Mouse (Mus musculus) erythroid progenitor cell, adult 5-6 weeks (primary cell): Measurements from ENCODE around the gene Scamp1. TPM values are rescaled to one million over a fixed set of nuclear protein-coding genes. Genes with fewer than 3 reads are reported as not detected.
"Not testable (repeated sequence)": the region's sequence is repeated elsewhere in the genome, so short reads cannot be mapped to it uniquely, and the experiment has no call there.

ENCODE experiments used
- ATAC-seq: replicated peaks from 2 replicates; pipeline ENCODE4 v1.8.0; 2016; ENCODE audit warnings: moderate number of reproducible peaks, mild to moderate bottlenecking, moderate TSS enrichment, inconsistent platforms; ENCODE audit not compliant: poor library complexity, low FRiP score, severe bottlenecking
- total RNA-seq, 2 experiments: library from RNA; stranded (forward) in 1 of 2; stranded (reverse) in 1 of 2; fragments of 150-400 nt in 1 of 2; fragments of 186-747, 209-891 nt in 1 of 2; gene quantifications; 2 replicates each; pipeline versions ENCODE4 v1.2.3 to v1.2.4; 2015 to 2017; ENCODE audit warnings: low replicate concordance in 2 of 2

Gene Scamp1
- 3.2 and 7.5 TPM in 2 replicates for total RNA-seq (2015; ENCODE audit: low replicate concordance)
- 1.3 and 1.4 TPM in 2 replicates for total RNA-seq (2017; ENCODE audit: low replicate concordance)

GRCm38 (mm10) chr13:94285281-94285871 is at the start of gene Scamp1:
Gene Scamp1, minus strand, starts transcription at chr13:94285857.
- peak; percentile 59 for ATAC-seq

- ATAC-seq = no peak
Measured at GRCm38 (mm10) chr13:94330392-94330979, 44.8 kb upstream of the Scamp1 start.

- not testable (repeated sequence) for ATAC-seq
Measured at GRCm38 (mm10) chr13:94329005-94329404, 43.3 kb upstream of the Scamp1 start.

GRCm38 (mm10) chr13:94328063-94328462 is 42.4 kb upstream of the Scamp1 start:
- ATAC-seq = 0 out of 2 replicates have a peak, but pooled peaks have one; percentile 42

- no peak for ATAC-seq
Measured at GRCm38 (mm10) chr13:94322475-94322874, 36.8 kb upstream of the Scamp1 start.

GRCm38 (mm10) chr13:94321094-94321792 is 35.6 kb upstream of the Scamp1 start:
- no peak for ATAC-seq

- ATAC-seq = no peak
Measured at GRCm38 (mm10) chr13:94316975-94317511, 31.4 kb upstream of the Scamp1 start.

- ATAC-seq = not testable (repeated sequence)
Measured at GRCm38 (mm10) chr13:94312812-94313211, 27.2 kb upstream of the Scamp1 start.

GRCm38 (mm10) chr13:94308279-94308678 is 22.6 kb upstream of the Scamp1 start:
- ATAC-seq = no peak

GRCm38 (mm10) chr13:94307531-94307930 is 21.9 kb upstream of the Scamp1 start:
- no peak for ATAC-seq

GRCm38 (mm10) chr13:94306968-94307289 is 21.3 kb upstream of the Scamp1 start:
- ATAC-seq = no peak

GRCm38 (mm10) chr13:94306277-94306967 is 20.8 kb upstream of the Scamp1 start:
- no peak; the same call in 1 of the 2 replicates for ATAC-seq

- no peak for ATAC-seq
Measured at GRCm38 (mm10) chr13:94300946-94301538, 15.4 kb upstream of the Scamp1 start.

- ATAC-seq = no peak
Measured at GRCm38 (mm10) chr13:94300232-94300631, 14.6 kb upstream of the Scamp1 start.

- no peak for ATAC-seq
Measured at GRCm38 (mm10) chr13:94298401-94298800, 12.7 kb upstream of the Scamp1 start.

GRCm38 (mm10) chr13:94296371-94296770 is 10.7 kb upstream of the Scamp1 start:
- no peak for ATAC-seq

GRCm38 (mm10) chr13:94295922-94296321 is 10.3 kb upstream of the Scamp1 start:
- no peak for ATAC-seq

- ATAC-seq = no peak
Measured at GRCm38 (mm10) chr13:94294886-94295285, 9.2 kb upstream of the Scamp1 start.

- no peak for ATAC-seq
Measured at GRCm38 (mm10) chr13:94293911-94294310, 8.3 kb upstream of the Scamp1 start.

GRCm38 (mm10) chr13:94286195-94286594 is 538 bp upstream of the Scamp1 start:
- no peak for ATAC-seq
